Mouse (Mus musculus) CH12.LX (cell line): ENCODE results near the gene Ophn1.

Experiments
- CHD1 ChIP-seq: IDR thresholded peaks from 2 replicates; pipeline ENCODE4 v1.6.1; 2012; ENCODE audit warnings: low read depth, low read length, improper control_type of control experiment, inconsistent platforms
- CHD2 ChIP-seq: IDR thresholded peaks from 2 replicates; pipeline ENCODE4 v1.6.1; 2011; ENCODE audit warnings: low read length, improper control_type of control experiment
- CTCF ChIP-seq, 2 experiments: IDR thresholded peaks in 1 of 2; conservative IDR thresholded peaks in 1 of 2; 2 replicates each; pipeline ENCODE4 v1.5.1; 2011 to 2012; ENCODE audit warnings: low read depth in 2 of 2, low read length in 2 of 2, improper control_type of control experiment in 1 of 2, inconsistent platforms in 1 of 2, mild to moderate bottlenecking in 1 of 2, moderate library complexity in 1 of 2
- EP300 ChIP-seq: IDR thresholded peaks from 2 replicates; pipeline ENCODE4 v1.6.1; 2011; ENCODE audit warnings: low read length, improper control_type of control experiment
- ETS1 ChIP-seq: conservative IDR thresholded peaks from 2 replicates; pipeline ENCODE4 v1.6.1; 2012; ENCODE audit warnings: low read depth, mild to moderate bottlenecking, inconsistent platforms, low read length, improper control_type of control experiment, moderate library complexity
- GABPA ChIP-seq: IDR thresholded peaks from 2 replicates; pipeline ENCODE4 v1.6.1; 2012; ENCODE audit warnings: low read depth, low read length, improper control_type of control experiment, inconsistent platforms; ENCODE audit not compliant: insufficient replicate concordance
- MAFK ChIP-seq: IDR thresholded peaks from 2 replicates; pipeline ENCODE4 v1.6.1; 2011; ENCODE audit warnings: low read length, improper control_type of control experiment; ENCODE audit not compliant: insufficient replicate concordance
- POLR2A ChIP-seq: IDR thresholded peaks from 2 replicates; pipeline ENCODE4 v1.6.1; 2011; ENCODE audit warnings: low read depth, mild to moderate bottlenecking, improper control_type of control experiment, low read length
- POLR2AphosphoS2 ChIP-seq: IDR thresholded peaks from 2 replicates; pipeline ENCODE4 v1.6.1; 2011; ENCODE audit warnings: low read depth, low read length, improper control_type of control experiment
- RAD21 ChIP-seq: IDR thresholded peaks from 2 replicates; pipeline ENCODE4 v1.6.1; 2011; ENCODE audit warnings: low read depth, mild to moderate bottlenecking, low read length, improper control_type of control experiment, moderate library complexity
- RCOR1 ChIP-seq: conservative IDR thresholded peaks from 2 replicates; pipeline ENCODE4 v1.6.1; 2012; ENCODE audit warnings: low read depth, mild to moderate bottlenecking, inconsistent platforms, low read length, improper control_type of control experiment
- SMC3 ChIP-seq: IDR thresholded peaks from 2 replicates; pipeline ENCODE4 v1.6.1; 2011; ENCODE audit warnings: low read depth, low read length, improper control_type of control experiment
- USF1 ChIP-seq: IDR thresholded peaks from 2 replicates; pipeline ENCODE4 v1.6.1; 2014; ENCODE audit warnings: low read depth, mild to moderate bottlenecking, inconsistent platforms, low read length, improper control_type of control experiment
- ZMIZ1 ChIP-seq: IDR thresholded peaks from 2 replicates; pipeline ENCODE4 v1.6.1; 2012; ENCODE audit warnings: low read depth, mild to moderate bottlenecking, inconsistent platforms, low read length, improper control_type of control experiment

DNA sequence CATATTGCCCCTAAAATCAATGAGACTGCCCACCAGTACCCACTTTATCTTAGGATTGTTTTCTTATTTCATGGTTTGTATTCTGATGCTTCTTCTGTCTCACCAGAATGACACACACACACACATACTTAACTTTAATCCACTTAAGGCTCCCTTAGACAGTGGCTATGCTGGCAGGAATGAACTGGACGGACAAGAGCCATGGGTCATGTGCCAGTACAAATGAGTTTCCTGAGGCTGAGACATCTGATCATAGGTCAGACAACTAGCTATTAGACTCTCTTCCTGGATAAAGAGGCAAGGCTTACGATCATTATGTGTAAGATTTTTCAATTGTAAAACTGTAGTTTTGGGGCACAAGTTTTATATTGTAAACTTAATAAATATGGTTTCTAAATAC, 209.5 kb downstream of the Ophn1 start:
- TF ChIP-seq RAD21: no peak
- no peak for TF ChIP-seq ETS1
- no peak for TF ChIP-seq POLR2AphosphoS2
- no peak for TF ChIP-seq CTCF (conservative IDR thresholded peaks at IDR 0.05 in 1 of 2, IDR thresholded peaks at IDR 0.05 in 1 of 2; ENCODE audit: low read depth in 2 of 2, low read length in 2 of 2)
- no peak for TF ChIP-seq ZMIZ1
- TF ChIP-seq MAFK: no peak
- TF ChIP-seq SMC3: no peak
- no peak for TF ChIP-seq USF1
- no peak for TF ChIP-seq CHD1
- no peak for TF ChIP-seq POLR2A
- TF ChIP-seq RCOR1: no peak
- TF ChIP-seq CHD2: no peak
- TF ChIP-seq EP300: no peak
- no peak for TF ChIP-seq GABPA
